Mouse (Mus musculus): ENCODE results near the gene Fdxr.

Gene Fdxr

GRCm38 (mm10) chr11:115241402-115241801, 35.4 kb downstream of the Fdxr start:
- no peak for DNase-seq (ENCODE audit: low spot score in 2 of 2)

GRCm38 (mm10) chr11:115236570-115236969, 40.3 kb downstream of the Fdxr start:
- DNase-seq (ENCODE audit: low spot score in 2 of 2) = no peak

DNA sequence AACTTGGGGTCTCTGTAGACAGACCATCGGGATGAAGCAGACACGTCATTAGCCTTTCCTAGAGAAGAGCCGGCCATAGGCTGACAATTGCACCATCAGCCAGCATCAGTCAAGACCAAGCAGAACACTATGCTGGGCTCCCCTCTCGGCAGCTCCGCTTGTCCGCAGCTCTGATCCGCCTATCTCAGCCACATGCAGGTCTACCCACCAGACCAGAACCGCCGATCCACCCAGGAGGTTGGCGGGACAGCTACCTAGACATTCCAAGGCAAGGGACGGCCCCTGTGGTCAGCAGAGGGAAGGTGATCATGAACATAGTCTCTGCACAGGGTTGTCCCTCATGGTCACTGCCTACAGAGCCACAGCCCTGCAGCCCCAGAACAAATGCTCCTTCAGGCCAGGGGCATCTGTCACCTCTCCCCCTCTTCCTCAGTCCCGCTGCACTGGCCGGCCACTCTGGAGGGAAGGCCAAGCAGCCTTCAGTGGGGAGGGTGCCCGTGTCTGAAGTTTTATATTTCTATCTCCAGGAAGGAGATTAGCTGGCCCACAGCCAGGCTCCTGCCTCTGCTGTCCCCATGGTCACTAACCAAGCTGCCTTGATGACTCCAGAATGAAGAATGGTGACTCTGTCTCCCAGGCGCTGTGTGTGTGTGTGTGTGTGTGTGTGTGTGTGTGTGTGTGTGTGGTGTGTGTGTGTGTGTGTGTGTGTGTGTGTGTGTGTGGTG, 42.4 kb downstream of the Fdxr start:
- DNase-seq (ENCODE audit: low spot score in 2 of 2) = no peak

- DNase-seq (ENCODE audit: low spot score in 2 of 2) = peak; percentile 75 to 80
These were observed 43.1 kb downstream of the Fdxr start for GRCm38 (mm10) chr11:115233526-115234290.

DNA sequence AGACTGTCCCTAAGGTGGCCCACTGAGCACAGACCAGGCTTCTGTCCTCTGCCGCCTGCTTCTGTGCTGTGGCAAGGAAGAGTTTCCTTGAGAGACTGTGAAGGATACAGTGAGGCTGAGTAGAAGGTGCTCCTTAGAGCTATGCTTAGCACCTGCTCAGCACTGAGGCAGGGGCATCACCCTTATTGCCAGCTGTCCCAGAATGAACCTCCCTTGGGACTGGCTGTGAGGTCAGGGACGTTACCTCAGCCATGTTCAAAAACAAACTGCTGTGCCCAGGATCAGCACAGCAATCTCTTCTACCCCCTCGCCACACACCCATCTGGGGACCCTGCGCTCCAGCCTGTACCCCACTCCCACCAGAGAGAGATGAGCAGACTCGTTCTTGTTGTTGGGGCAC, 44.0 kb downstream of the Fdxr start:
- DNase-seq (ENCODE audit: low spot score in 2 of 2) = no peak

GRCm38 (mm10) chr11:115231924-115232323, 44.9 kb downstream of the Fdxr start:
- DNase-seq (ENCODE audit: low spot score in 2 of 2) = peak; percentile 70 to 74

DNA sequence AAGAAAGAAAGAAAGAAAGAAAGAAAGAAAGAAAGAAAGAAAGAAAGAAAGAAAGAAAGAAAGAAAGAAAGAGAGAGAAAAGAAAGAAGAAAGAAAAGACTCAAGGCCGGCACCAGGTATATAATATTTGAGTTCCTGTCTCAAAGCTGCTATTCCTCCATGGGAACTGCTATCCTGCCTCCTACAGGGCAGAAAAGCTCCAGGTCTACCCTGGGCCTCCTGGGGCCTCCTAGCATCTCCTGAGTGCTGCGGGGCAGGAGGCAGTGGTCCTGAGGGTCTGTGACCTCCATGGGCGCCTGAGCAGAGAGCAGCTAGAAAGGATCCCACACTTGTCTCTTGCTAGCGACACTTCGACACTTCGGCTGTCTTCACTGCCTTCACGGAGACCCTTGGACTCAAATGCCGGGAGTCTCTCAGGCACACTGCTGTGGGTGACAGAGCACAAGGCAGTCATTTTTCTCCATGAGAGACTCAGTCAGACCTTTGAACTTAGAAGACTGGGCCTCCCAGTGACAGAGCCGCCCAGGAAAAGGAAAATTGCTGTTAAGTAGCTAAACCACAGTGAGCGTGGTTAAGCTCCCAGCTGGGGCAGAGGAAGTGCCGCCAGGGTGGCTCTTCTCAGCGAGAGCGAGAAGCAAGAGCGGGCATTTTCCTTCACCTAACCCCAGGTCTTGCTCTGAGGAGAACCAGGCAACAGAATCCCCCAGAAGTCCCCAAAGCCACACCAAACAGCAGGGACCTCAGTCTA, 45.5 kb downstream of the Fdxr start:
- DNase-seq (ENCODE audit: low spot score in 2 of 2) = no peak

DNA sequence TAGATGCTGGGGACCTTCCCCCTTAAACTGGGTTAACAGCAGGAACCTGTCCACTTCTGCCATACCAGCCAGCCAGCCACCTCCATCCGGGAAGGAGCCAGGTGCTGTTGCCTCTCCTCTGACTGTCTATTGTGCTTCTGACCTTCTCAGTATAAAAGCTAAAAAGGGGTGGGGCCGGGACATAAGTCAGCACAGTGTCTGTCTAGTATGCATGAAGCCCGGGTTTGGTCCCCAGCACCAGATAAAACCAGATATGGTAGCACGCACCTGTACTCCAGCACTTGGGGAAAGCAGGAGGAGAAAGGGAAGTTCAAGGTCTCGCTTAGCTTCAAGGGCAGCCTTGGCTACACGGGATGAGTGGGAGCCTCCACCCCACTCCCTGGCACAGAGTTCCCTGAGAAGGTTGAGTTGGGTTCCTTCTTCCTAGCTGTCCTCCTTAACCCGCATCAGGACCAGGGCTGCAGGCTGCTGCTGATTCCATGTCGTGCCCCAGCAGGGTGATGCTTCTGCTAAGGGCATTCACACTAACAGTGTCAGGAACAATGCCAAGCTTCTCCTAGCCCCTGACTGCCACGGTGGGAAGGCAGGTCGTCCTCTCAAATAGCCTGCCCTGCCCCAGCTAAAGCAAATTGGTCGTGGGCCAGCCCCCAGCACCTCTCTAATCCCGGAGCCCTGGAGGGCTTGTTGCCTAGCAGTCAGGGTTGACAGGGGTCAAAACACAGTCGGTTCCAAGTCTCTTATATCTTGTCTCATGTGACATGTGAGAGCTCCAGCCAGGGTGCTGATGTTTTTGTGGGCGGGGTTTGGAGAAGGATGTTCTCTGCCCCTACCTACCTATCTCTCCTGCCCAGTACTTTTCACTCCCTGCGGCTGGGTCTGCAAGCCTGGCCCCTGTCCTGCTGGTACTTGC, 47.6 kb downstream of the Fdxr start:
- DNase-seq (ENCODE audit: low spot score in 2 of 2) = no peak

DNA sequence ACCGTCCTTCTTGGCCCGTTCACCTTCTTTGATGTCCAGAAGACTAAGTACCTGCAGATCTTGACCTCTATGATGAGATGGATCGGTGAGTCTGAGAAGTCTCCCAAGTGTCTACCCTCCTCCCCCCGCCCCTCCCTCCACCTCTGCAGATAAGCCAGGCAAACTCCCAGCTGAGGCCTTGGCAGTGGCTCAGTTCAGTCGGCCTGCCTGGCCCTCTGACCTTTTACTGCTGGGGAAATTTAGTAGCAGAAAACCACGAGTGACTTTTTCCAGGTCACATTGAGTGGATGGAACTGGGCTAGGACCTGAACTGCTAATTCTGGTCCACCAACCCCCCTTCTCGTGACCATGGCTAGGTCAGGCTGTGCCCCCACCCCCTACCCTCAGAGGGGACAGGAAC, 48.4 kb downstream of the Fdxr start:
- DNase-seq (ENCODE audit: low spot score in 2 of 2) = no peak

GRCm38 (mm10) chr11:115227640-115228039, 49.2 kb downstream of the Fdxr start:
- no peak for DNase-seq (ENCODE audit: low spot score in 2 of 2)

- DNase-seq (ENCODE audit: low spot score in 2 of 2) = no peak
These were observed 49.9 kb downstream of the Fdxr start for GRCm38 (mm10) chr11:115226811-115227491.

DNA sequence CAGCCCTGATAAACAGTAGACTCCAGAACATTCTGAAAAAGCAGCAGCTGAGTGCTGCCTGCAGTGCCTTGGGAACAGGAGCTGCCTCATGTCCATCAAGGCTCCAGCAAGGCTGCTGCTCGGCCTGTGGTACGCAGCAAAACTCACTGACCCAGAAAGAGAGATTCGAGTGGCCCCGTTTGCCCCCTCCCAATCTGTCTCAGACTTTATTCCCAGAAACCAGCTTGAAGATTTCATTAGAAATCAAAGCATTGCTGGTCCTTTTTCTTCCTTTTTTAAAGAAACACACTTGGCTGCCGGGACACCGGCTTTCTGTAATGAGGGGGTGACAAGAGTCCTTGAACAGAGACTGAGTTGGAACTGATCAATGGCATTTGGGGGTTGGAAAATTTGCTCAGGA, 51.5 kb downstream of the Fdxr start:
- peak in 1 of 2 experiments; percentile 61 for DNase-seq (ENCODE audit: low spot score in 2 of 2)

- peak in 1 of 2 experiments; percentile 71 for DNase-seq (ENCODE audit: low spot score in 2 of 2)
These were observed 52.0 kb downstream of the Fdxr start for GRCm38 (mm10) chr11:115224889-115225288.

- DNase-seq (ENCODE audit: low spot score in 2 of 2) = no peak
These were observed 53.0 kb downstream of the Fdxr start for GRCm38 (mm10) chr11:115223877-115224276.

DNA sequence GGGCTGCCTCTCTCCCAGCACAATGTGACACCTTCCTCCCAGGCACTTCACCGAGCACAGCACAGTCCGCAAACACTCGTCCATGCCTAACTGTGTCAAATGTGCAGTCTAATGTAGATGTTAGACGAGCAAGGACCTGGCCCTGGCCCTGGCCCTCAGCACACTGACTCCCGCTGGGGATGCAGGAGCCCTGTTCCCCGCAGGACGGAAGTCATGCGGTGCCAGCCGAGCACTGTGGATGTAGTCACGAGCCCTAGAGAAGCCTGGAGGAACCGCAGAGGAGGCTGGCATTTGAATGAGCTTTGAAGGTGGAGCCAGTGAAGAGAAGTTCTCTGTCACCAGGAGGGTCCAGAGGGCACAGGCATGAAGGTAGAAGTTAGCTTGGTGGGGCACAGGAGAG, 53.4 kb downstream of the Fdxr start:
- no peak for DNase-seq (ENCODE audit: low spot score in 2 of 2)

DNA sequence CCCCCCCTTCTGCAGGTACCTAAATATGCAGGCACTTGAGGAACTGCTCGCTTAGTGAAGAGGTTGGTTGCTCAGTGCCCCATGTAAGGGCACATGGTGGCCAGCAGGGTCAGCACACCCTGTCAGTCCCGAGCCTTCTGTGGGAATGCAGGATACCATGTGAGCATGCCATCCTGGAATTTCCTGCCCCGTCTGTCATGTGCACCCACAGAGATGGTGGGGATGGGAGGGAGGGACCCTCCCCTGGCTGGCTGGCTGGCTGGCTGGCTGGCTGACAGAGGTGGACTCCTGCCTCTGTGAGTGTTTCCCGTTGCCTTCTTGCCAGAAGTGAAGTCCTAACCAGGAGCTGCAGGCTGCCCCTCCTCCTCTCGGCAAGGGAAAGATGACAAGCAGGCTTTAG, 54.3 kb downstream of the Fdxr start:
- no peak for DNase-seq (ENCODE audit: low spot score in 2 of 2)

DNA sequence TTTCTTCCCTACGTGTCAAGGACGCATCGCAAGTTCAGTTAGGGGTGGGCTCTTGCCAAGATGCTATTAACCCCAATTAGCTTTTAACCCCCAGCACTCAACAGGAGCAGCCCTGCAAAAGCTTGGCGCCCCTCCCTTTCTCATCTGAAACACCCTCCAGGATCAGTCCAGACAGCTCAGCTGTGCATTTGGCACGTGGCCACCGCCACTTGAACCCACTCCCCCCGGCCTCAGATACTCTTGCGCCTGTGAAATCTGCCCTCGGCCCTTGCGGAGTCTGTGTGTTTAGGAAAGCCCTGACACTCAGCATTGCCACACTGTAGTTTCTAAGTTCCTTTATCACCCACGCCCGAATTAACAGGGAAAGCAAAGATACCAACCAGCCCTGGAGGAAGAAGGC, 54.8 kb downstream of the Fdxr start:
- DNase-seq (ENCODE audit: low spot score in 2 of 2) = peak in 1 of 2 experiments; percentile 49

- no peak for DNase-seq (ENCODE audit: low spot score in 2 of 2)
These were observed 57.2 kb downstream of the Fdxr start for GRCm38 (mm10) chr11:115219685-115220084.

- DNase-seq (ENCODE audit: low spot score in 2 of 2) = no peak
These were observed 57.6 kb downstream of the Fdxr start for GRCm38 (mm10) chr11:115219263-115219662.
